Mouse (Mus musculus) lung, adult 18-20 months (tissue): ENCODE measurements at regions not wholly inside any gene's neighbourhood (a gene's known extent, or its start where the extent isn't known, plus 50 kb on each side); places are given as distances from the start of the nearest gene placed in this dataset.

ENCODE experiments used
- DNase-seq, 2 experiments: peaks; one replicate each; pipeline ENCODE4 v3.0.0; 2022; ENCODE audit warnings: mixed read lengths in 2 of 2

GRCm38 (mm10) chr16:50700811-50701517, 110.0 kb upstream of the Ccdc54 start:
- DNase-seq, result no peak

GRCm38 (mm10) chr16:50700123-50700522, 109.2 kb upstream of the Ccdc54 start:
- DNase-seq, result no peak

GRCm38 (mm10) chr16:50697722-50698121, 106.8 kb upstream of the Ccdc54 start:
- DNase-seq, result no peak

DNA sequence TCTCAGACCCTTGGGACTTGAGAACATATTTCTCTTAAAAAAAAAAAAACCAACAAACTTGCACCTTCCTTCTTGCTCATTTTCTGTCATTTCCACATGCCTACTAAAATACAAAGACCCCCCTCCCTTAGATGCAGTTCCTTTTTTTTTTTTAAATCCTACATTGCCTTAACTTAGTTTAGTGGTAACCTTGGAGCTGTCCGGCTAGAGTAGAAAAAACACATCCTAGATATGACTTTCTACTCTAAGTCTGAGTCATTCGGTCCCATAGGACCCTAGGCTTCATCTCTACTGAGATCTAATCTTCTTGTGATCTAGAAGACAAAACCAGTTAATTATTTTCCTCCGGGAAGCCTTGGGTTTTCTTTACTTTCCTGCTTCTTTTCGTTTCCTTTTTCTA, 105.1 kb upstream of the Ccdc54 start:
- no peak for DNase-seq

DNA sequence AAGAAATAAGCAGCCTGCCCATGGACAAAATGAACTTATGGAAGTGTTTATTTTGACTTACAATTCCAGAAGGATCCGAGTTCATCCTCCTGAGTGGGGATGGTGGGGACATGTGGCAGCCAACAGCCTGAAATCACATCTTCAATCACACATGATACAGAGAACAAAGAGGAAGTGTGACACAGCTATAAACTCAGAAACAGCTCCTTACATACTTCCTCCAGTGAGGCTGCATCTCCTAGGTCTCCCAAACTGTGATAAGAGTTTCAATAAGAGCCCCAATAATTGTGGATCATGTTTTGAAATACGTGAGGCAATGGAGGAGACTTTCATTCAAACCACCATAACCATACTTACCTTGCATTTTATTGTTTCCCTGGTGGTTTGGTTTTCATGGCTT, 103.1 kb upstream of the Ccdc54 start:
- no peak for DNase-seq

- DNase-seq, result no peak
Measured at GRCm38 (mm10) chr16:50690818-50691217, 99.9 kb upstream of the Ccdc54 start.

DNA sequence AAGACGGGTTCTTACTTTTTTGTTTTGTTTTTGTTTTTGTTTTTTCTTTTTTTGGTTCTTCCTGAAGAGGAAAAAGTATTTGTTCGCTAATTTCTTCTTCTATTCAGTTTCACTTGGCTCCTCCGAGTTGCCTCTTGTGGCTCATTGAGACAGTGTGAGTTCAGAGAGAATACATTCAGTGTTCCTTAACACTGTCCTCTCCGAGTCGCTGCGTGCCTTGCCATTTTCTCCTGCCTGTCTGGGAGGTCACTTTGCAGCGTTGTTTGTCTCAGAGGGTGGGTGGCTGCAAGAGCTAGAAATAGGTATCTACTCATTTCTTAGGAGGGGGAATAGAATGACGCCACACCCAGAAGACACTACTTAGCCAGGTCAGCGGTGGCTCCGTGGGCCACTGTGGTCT, 98.6 kb upstream of the Ccdc54 start:
- no peak for DNase-seq

DNA sequence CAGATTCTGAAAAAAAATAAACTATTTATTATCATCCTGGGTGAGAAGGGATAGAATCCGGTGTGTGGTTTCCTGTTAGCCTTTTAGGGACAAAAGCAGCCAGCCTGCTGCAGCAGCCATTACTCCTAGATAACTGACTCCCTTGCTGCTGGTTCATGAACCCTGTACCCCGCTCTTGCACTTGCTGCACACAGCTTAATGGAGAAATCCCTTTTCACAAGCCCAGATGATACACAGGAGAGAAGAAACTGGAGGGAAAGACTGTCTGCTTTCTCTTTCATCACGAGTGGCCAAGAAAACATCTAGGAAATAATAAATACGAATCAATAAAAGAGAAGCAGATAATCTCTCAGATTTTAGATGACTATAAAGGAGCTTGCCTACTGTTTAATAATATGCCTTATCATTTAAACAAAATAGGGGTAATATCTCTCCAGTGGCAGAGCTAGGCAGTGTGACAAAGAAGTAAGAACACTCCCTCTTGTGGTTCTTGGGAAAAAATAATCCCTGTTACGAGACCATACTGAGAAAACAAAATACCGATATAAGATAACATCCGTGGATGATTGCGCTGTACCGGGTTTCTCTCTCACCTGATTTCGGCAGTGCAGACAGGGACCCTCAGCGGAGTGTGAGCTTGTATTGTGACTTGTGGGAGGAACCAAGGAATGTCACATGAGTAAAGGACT, 98.0 kb upstream of the Ccdc54 start:
- no peak for DNase-seq

DNA sequence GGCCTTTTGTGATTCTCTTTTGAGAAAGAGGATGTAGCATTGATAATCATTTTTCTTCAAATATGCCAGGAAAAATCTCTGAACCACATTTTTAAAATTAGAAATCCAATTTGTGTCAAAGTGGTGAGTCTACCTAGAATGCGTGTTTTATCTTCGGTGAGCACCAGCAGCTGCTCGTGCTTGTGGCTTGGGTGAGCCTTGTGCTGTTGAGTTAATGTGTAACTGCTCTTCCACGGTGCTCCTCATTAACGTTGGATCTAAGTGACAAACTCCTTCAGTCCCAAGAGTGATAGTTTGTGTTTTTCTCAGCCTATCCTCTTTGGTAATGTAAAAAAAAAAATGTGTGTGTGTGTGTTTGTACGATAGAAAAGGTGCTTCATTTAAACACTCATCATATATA, 88.7 kb upstream of the Ccdc54 start:
- DNase-seq, result no peak

DNA sequence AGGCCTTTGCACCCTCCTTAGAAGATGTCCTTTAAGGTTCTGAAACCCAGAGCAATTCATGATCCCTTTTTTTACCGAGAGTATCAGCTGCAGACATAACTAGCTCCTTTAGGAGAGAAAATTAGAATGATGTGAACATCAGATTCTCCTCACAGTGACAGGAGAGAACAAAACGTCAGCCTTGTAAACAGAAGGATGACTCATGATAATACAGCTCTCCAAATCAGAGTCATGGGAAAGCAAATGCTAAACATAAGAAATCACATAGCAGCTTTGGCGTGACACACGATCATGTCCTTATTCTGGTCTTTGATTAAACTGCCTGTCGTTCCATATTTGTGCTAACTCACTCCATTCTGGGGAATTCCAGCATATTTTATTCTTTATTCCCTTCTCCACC, 82.4 kb upstream of the Ccdc54 start:
- no peak for DNase-seq

GRCm38 (mm10) chr16:50672713-50673112, 81.8 kb upstream of the Ccdc54 start:
- no peak for DNase-seq

- no peak for DNase-seq
Measured at GRCm38 (mm10) chr16:50671170-50671569, 80.2 kb upstream of the Ccdc54 start.

GRCm38 (mm10) chr16:50664240-50664639, 73.3 kb upstream of the Ccdc54 start:
- no peak for DNase-seq
